Mouse (Mus musculus): ENCODE data around the gene Slc25a22.

GRCm38 (mm10) chr7:141476226-141476980 lies 38.7 kb upstream of the Slc25a22 start:
- TF ChIP-seq POLR2A (IDR thresholded peaks at IDR 0.05; ENCODE audit: control insufficient read depth, low read depth, low read length) = no peak; the same call in 1 of the 2 replicates
- TF ChIP-seq CTCF (IDR thresholded peaks at IDR 0.05; ENCODE audit: control insufficient read depth, insufficient read depth, insufficient replicate concordance, low read depth, low read length) = no peak

All from testis, adult 2 months (tissue).